Mouse (Mus musculus): ENCODE measurements around the gene Rsu1. TPM values are rescaled to one million over a fixed set of nuclear protein-coding genes. Genes with fewer than 3 reads are reported as not detected.

Gene Rsu1
- 81.1 and 84.5 TPM in 2 replicates for polyA plus RNA-seq (2014; fragmentation: Nextera tagmentation; extraction: Ambion mirVana)

- Histone ChIP-seq H3K27me3 (ENCODE audit: control insufficient read depth, insufficient read depth, low read length) (no peaks in the 10 kb centered on the region), H3K4me3 (ENCODE audit: low read depth, low read length) (peak within 1 kb of the TSS; percentile 53), H3K4me2 (replicated peaks; ENCODE audit: low read depth, low read length) (peak within 1 kb of the TSS; percentile 67), H3K36me3 (ENCODE audit: control insufficient read depth, insufficient read depth, low read length) (no peaks in the 10 kb centered on the region), H3K27ac (ENCODE audit: low read depth, low read length) (no peak within 1 kb of the TSS), H3K4me1 (replicated peaks; ENCODE audit: control insufficient read depth, insufficient read depth, low read length) (no peaks in the 10 kb centered on the region), H3K9ac (ENCODE audit: low read depth, low read length) (peak within 1 kb of the TSS; percentile 69), H3K9me3 (ENCODE audit: control insufficient read depth, low read length) (no peaks in the 10 kb centered on the region)
- DNase-seq (ENCODE audit: low spot score) (peak; percentile 97), ATAC-seq (ENCODE audit: low FRiP score) (peak; percentile 99)
- 1% methylated on average over 37 of the region's 37 CpGs for WGBS
Observed at GRCm38 (mm10) chr2:13271165-13271957, at the start of gene Rsu1. Rsu1 (minus strand) TSS chr2:13271415.

DNA sequence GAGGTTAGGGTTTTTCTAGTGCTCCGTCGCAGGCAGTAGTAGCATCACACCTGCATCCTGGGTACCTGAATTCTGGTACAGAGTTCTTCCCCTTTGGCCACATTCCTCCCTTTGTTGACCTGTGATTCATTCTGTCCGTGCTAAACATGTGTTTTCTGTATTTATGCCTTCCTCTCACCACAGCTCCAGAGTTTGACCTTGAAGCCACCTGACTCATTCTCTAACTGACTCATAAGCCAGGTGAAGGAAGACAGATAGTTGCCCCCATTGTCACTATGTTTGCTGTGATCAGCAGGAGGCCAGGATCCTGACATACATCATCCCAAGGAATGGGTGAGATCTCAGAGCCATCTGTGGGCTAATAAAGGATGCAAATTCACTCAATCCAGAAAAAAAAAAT, 32.2 kb upstream of the Rsu1 start:
- Histone ChIP-seq H3K27ac (ENCODE audit: low read depth, low read length) (no peak overlapping the region), H3K4me2 (replicated peaks; ENCODE audit: low read depth, low read length) (no peak overlapping the region), H3K4me1 (replicated peaks; ENCODE audit: control insufficient read depth, insufficient read depth, low read length) (no peaks in the 10 kb centered on the region), H3K9ac (ENCODE audit: low read depth, low read length) (no peak overlapping the region), H3K27me3 (ENCODE audit: control insufficient read depth, insufficient read depth, low read length) (no peaks in the 10 kb centered on the region), H3K36me3 (ENCODE audit: control insufficient read depth, insufficient read depth, low read length) (no peaks in the 10 kb centered on the region), H3K9me3 (ENCODE audit: control insufficient read depth, low read length) (no peaks in the 10 kb centered on the region), H3K4me3 (ENCODE audit: low read depth, low read length) (no peak overlapping the region)
- DNase-seq (ENCODE audit: low spot score) (no peak), ATAC-seq (ENCODE audit: low FRiP score) (no peak)
- WGBS: 81% methylated on average over 3 of the region's 3 CpGs

DNA sequence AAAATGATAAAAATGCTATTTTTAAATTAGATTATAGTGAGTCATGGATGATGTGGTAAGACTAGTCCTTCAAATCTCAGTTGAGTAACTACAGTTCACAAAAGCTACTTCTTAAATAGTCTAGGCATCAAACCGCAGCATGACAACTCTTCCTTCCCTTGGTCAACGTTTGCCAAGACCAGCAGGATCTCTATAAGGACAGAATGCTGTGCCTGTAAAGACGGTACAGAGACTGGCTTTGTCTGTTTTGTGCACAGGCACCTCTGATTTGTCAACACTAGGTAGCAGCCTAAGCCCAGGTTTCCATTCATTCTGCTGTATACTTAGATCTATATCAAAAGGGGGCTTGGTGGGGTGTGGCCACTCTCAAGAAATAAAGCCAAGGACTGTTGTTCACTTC, 27.8 kb upstream of the Rsu1 start:
- 50% methylated on average over 3 of the region's 3 CpGs for WGBS
- no peak overlapping the region for H3K4me3 ChIP-seq (ENCODE audit: low read depth, low read length)
- no peaks in the 10 kb centered on the region for H3K27me3 ChIP-seq (ENCODE audit: control insufficient read depth, insufficient read depth, low read length)
- ATAC-seq (ENCODE audit: low FRiP score) (peak; percentile 86), DNase-seq (ENCODE audit: low spot score) (peak; percentile 60)
- H3K9me3 ChIP-seq (ENCODE audit: control insufficient read depth, low read length): no peaks in the 10 kb centered on the region
- no peak overlapping the region for H3K4me2 ChIP-seq (replicated peaks; ENCODE audit: low read depth, low read length)
- H3K27ac ChIP-seq (ENCODE audit: low read depth, low read length): no peak overlapping the region
- no peaks in the 10 kb centered on the region for H3K36me3 ChIP-seq (ENCODE audit: control insufficient read depth, insufficient read depth, low read length)
- no peaks in the 10 kb centered on the region for H3K4me1 ChIP-seq (replicated peaks; ENCODE audit: control insufficient read depth, insufficient read depth, low read length)
- no peak overlapping the region for H3K9ac ChIP-seq (ENCODE audit: low read depth, low read length)

DNA sequence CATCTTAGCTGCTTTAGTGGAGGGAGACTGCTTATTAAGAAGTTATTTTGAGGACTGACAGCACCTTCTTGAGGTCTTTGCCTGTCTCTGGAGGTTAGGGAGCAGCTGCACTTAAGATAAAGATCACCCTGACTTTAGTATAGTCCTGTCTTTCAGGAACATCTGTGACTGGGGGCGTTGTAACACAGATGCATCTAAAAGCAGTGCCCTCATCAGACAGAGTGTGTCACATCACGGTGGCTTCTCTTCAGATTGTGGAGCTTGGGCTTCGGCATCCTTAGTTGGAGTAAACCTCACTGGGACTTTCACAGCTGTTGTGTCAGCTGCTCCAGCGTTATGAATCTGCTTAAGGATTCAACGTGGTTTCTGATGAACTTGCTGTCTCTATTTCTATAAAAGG, 26.5 kb upstream of the Rsu1 start:
- no peak for ATAC-seq (ENCODE audit: low FRiP score)

GRCm38 (mm10) chr2:13290661-13291060, 19.4 kb upstream of the Rsu1 start:
- DNase-seq (ENCODE audit: low spot score) (peak; percentile 70), ATAC-seq (ENCODE audit: low FRiP score) (no peak; the same call in 1 of the 2 replicates)
- no peaks in the 10 kb centered on the region for H3K27me3 ChIP-seq (ENCODE audit: control insufficient read depth, insufficient read depth, low read length)
- no peak overlapping the region for H3K27ac ChIP-seq (ENCODE audit: low read depth, low read length)
- no peaks in the 10 kb centered on the region for H3K4me1 ChIP-seq (replicated peaks; ENCODE audit: control insufficient read depth, insufficient read depth, low read length)
- 6% methylated on average over 1 of the region's 1 CpGs for WGBS
- H3K4me3 ChIP-seq (ENCODE audit: low read depth, low read length): no peak overlapping the region
- no peak overlapping the region for H3K4me2 ChIP-seq (replicated peaks; ENCODE audit: low read depth, low read length)
- H3K9me3 ChIP-seq (ENCODE audit: control insufficient read depth, low read length): no peaks in the 10 kb centered on the region
- H3K36me3 ChIP-seq (ENCODE audit: control insufficient read depth, insufficient read depth, low read length): no peaks in the 10 kb centered on the region
- no peak overlapping the region for H3K9ac ChIP-seq (ENCODE audit: low read depth, low read length)

More for the DNA sequence above, 26.5 kb upstream of the Rsu1 start:
- no peak overlapping the region for H3K9ac ChIP-seq (ENCODE audit: low read depth, low read length)
- no peak overlapping the region for H3K27ac ChIP-seq (ENCODE audit: low read depth, low read length)
- H3K9me3 ChIP-seq (ENCODE audit: control insufficient read depth, low read length): no peaks in the 10 kb centered on the region
- no peak for DNase-seq (ENCODE audit: low spot score)
- H3K4me2 ChIP-seq (replicated peaks; ENCODE audit: low read depth, low read length): no peak overlapping the region
- 62% methylated on average over 5 of the region's 5 CpGs for WGBS
- H3K4me3 ChIP-seq (ENCODE audit: low read depth, low read length): no peak overlapping the region
- H3K4me1 ChIP-seq (replicated peaks; ENCODE audit: control insufficient read depth, insufficient read depth, low read length): no peaks in the 10 kb centered on the region
- H3K36me3 ChIP-seq (ENCODE audit: control insufficient read depth, insufficient read depth, low read length): no peaks in the 10 kb centered on the region
- H3K27me3 ChIP-seq (ENCODE audit: control insufficient read depth, insufficient read depth, low read length): no peaks in the 10 kb centered on the region

- ATAC-seq (ENCODE audit: low FRiP score) (no peak), DNase-seq (ENCODE audit: low spot score) (no peak)
- no peaks in the 10 kb centered on the region for H3K36me3 ChIP-seq (ENCODE audit: control insufficient read depth, insufficient read depth, low read length)
- H3K9ac ChIP-seq (ENCODE audit: low read depth, low read length): no peak overlapping the region
- WGBS: 78% methylated on average over 3 of the region's 3 CpGs
- no peak overlapping the region for H3K4me2 ChIP-seq (replicated peaks; ENCODE audit: low read depth, low read length)
- H3K27ac ChIP-seq (ENCODE audit: low read depth, low read length): no peak overlapping the region
- no peaks in the 10 kb centered on the region for H3K27me3 ChIP-seq (ENCODE audit: control insufficient read depth, insufficient read depth, low read length)
- H3K9me3 ChIP-seq (ENCODE audit: control insufficient read depth, low read length): no peaks in the 10 kb centered on the region
- H3K4me1 ChIP-seq (replicated peaks; ENCODE audit: control insufficient read depth, insufficient read depth, low read length): no peaks in the 10 kb centered on the region
- no peak overlapping the region for H3K4me3 ChIP-seq (ENCODE audit: low read depth, low read length)
Observed at GRCm38 (mm10) chr2:13290070-13290469, 18.9 kb upstream of the Rsu1 start.

DNA sequence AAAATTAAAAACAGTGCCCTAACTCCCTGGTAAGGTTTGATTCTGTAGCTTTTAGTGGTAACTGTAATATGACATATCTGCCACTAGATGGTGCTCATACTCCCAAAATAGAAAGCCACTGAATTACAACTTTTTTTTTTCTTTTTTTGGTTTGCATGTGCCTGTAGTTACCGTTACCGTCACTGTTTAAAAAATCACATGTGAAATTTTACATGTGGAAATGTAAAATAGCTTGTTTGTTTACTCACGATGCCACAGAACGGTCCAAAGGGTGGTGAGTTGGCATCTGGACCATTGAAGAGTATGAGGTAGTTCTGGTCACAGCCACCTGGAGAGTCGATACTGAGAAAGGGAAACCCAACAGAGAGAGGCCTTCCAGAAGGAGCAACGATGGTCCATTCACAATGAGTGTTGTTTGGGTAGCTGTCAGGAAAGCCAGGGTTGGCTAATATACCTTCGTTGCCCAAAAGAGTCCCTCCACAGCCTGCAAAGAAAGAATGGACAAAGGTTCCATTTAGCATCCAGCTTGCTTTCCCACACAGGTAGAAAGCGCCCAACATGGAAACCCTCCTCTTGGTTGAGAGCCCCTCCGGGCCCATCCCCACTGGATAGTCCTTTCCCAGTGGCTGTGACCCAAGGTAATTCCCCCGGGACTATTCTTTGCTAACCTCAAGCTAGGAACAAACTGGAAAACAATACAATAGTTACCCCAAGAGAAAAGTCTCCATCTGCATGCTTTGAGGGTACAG, 7.1 kb upstream of the Rsu1 start:
- WGBS: 54% methylated on average over 10 of the region's 10 CpGs
- H3K4me1 ChIP-seq (replicated peaks; ENCODE audit: control insufficient read depth, insufficient read depth, low read length): no peaks in the 10 kb centered on the region
- H3K27ac ChIP-seq (ENCODE audit: low read depth, low read length): no peak overlapping the region
- no peaks in the 10 kb centered on the region for H3K9me3 ChIP-seq (ENCODE audit: control insufficient read depth, low read length)
- H3K9ac ChIP-seq (ENCODE audit: low read depth, low read length): no peak overlapping the region
- no peak overlapping the region for H3K4me3 ChIP-seq (ENCODE audit: low read depth, low read length)
- H3K36me3 ChIP-seq (ENCODE audit: control insufficient read depth, insufficient read depth, low read length): no peaks in the 10 kb centered on the region
- peak; percentile 15; the same call in 1 of the 2 replicates for ATAC-seq (ENCODE audit: low FRiP score)
- H3K4me2 ChIP-seq (replicated peaks; ENCODE audit: low read depth, low read length): no peak overlapping the region
- H3K27me3 ChIP-seq (ENCODE audit: control insufficient read depth, insufficient read depth, low read length): no peaks in the 10 kb centered on the region
- DNase-seq (ENCODE audit: low spot score): peak; percentile 41

- ATAC-seq (ENCODE audit: low FRiP score) (no peak), DNase-seq (ENCODE audit: low spot score) (peak; percentile 28)
- Histone ChIP-seq H3K9ac (ENCODE audit: low read depth, low read length) (no peak overlapping the region), H3K27ac (ENCODE audit: low read depth, low read length) (no peak overlapping the region), H3K4me3 (ENCODE audit: low read depth, low read length) (no peak overlapping the region), H3K4me1 (replicated peaks; ENCODE audit: control insufficient read depth, insufficient read depth, low read length) (no peaks in the 10 kb centered on the region), H3K36me3 (ENCODE audit: control insufficient read depth, insufficient read depth, low read length) (no peaks in the 10 kb centered on the region), H3K9me3 (ENCODE audit: control insufficient read depth, low read length) (no peaks in the 10 kb centered on the region), H3K4me2 (replicated peaks; ENCODE audit: low read depth, low read length) (no peak overlapping the region), H3K27me3 (ENCODE audit: control insufficient read depth, insufficient read depth, low read length) (no peaks in the 10 kb centered on the region)
- WGBS: 59% methylated on average over 7 of the region's 7 CpGs
Observed at GRCm38 (mm10) chr2:13275874-13276273, 4.7 kb upstream of the Rsu1 start.
